Mouse (Mus musculus): ENCODE results near the gene Cd80.

The Cd80 gene

GRCm38 (mm10) chr16:38521211-38521987 is 66.0 kb downstream of the Cd80 start:
- peak; percentile 24 for DNase-seq (ENCODE audit: low read depth, low spot score)

GRCm38 (mm10) chr16:38522129-38523084 is 67.0 kb downstream of the Cd80 start, which contains the start of gene Timmdc1:
Gene Timmdc1, minus strand, starts transcription at chr16:38522663.
- peak; percentile 88 for DNase-seq (ENCODE audit: low read depth, low spot score)

GRCm38 (mm10) chr16:38526264-38526663 is 70.9 kb downstream of the Cd80 start:
- DNase-seq (ENCODE audit: low read depth, low spot score): no peak

DNA sequence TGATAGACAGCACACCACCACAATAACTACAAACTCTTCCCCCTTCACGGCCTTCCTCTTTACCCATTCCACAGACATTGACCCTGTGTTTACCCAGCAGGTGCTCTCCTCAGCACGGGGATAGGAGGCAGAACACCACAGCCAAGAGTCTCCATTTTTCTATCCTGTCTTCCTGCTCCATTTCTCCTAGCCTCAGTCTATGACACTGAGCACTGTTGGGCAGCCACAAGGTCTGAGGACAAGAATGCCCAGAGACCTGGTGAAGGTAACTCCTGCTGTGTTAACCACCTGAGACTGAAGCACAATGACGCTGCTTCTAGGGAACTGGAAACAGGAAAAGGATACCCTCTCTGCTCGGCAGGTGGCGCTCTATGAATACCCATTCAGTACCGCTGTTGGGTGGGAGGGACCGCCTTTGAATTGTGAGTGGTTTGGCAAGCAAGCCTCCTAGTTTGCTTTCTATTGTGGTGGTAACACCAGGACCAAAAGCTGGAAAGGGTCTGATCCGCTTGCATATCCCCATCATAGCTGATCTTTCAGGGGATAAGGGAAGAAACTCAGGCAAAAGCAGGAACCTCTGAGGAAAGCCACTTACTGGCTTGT is 81.3 kb downstream of the Cd80 start:
- peak; percentile 88 for DNase-seq (ENCODE audit: low read depth, low spot score)

- DNase-seq (ENCODE audit: low read depth, low spot score): peak; percentile 75
Observed at GRCm38 (mm10) chr16:38538716-38539380, 83.5 kb downstream of the Cd80 start.
